Mouse (Mus musculus) stomach, embryonic 14.5 days (tissue): ENCODE measurements around the gene Lgals4. TPM values are rescaled to one million over a fixed set of nuclear protein-coding genes. Genes with fewer than 3 reads are reported as not detected.
"Not testable (repeated sequence)": the region's sequence is repeated elsewhere in the genome, so short reads cannot be mapped to it uniquely, and the experiment has no call there.

Experiments used
- ATAC-seq: fragments of 200-750 bp; cut with Nextera tagmentation; 2 replicates; pipeline ENCODE4 v1.8.0; 2017; ENCODE audit warnings: low read depth, moderate TSS enrichment; ENCODE audit not compliant: insufficient number of reproducible peaks, insufficient read depth, low FRiP score
- H3K27ac ChIP-seq: fragments of 300-500 bp; sonication (generic); 2 replicates; pipeline ENCODE4 v1.5.1; 2014; ENCODE audit warnings: mild to moderate bottlenecking, low read length, moderate library complexity, mixed read lengths
- H3K27me3 ChIP-seq: fragments of 300-500 bp; sonication (generic); 2 replicates; pipeline ENCODE4 v1.6.1; 2014; ENCODE audit warnings: low read length, control low read depth, mixed read lengths; ENCODE audit not compliant: control insufficient read depth, insufficient read depth
- H3K36me3 ChIP-seq: fragments of 300-500 bp; sonication (generic); 2 replicates; pipeline ENCODE4 v1.6.1; 2014; ENCODE audit warnings: mild to moderate bottlenecking, control low read depth, low read length, moderate library complexity, mixed read lengths; ENCODE audit not compliant: control insufficient read depth, insufficient read depth
- H3K4me1 ChIP-seq: fragments of 300-500 bp; sonication (generic); 2 replicates; pipeline ENCODE4 v1.6.1; 2014; ENCODE audit warnings: low read length, control low read depth, mixed read lengths; ENCODE audit not compliant: control insufficient read depth, insufficient read depth
- H3K4me2 ChIP-seq: fragments of 300-500 bp; sonication (generic); replicated peaks from 2 replicates; pipeline ENCODE4 v1.6.1; 2014; ENCODE audit warnings: low read depth, low read length, control low read depth
- H3K4me3 ChIP-seq: fragments of 300-500 bp; sonication (generic); 2 replicates; pipeline ENCODE4 v1.5.1; 2014; ENCODE audit warnings: low read depth, low read length, control low read depth
- H3K9ac ChIP-seq: fragments of 300-500 bp; sonication (generic); replicated peaks from 2 replicates; pipeline ENCODE4 v1.6.1; 2014; ENCODE audit warnings: low read depth, mild to moderate bottlenecking, control low read depth, low read length, moderate library complexity, mixed read lengths
- H3K9me3 ChIP-seq: fragments of 300-500 bp; sonication (generic); 2 replicates; pipeline ENCODE4 v1.6.1; 2016; ENCODE audit warnings: low read depth, low read length, control low read depth; ENCODE audit not compliant: control insufficient read depth
- WGBS: fragments of 180-500 bp; shearing (Covaris S2); extraction: QIAGEN DNeasy Blood & Tissue Kit; methylation state at CpG from one replicate; pipeline ENCODE4 v1.1.7; 2014; 5-methylcytosine and 5-hydroxymethylcytosine counted together
- polyA plus RNA-seq: library from polyadenylated mRNA; unstranded; fragments of >200 nt; fragmentation: Nextera tagmentation; extraction: Ambion mirVana; gene quantifications from 2 replicates; pipeline ENCODE4 v1.2.1, GENCODE M21; 2014

Gene Lgals4
- polyA plus RNA-seq, 1 experiment from 2014 or later, result 127 TPM

DNA sequence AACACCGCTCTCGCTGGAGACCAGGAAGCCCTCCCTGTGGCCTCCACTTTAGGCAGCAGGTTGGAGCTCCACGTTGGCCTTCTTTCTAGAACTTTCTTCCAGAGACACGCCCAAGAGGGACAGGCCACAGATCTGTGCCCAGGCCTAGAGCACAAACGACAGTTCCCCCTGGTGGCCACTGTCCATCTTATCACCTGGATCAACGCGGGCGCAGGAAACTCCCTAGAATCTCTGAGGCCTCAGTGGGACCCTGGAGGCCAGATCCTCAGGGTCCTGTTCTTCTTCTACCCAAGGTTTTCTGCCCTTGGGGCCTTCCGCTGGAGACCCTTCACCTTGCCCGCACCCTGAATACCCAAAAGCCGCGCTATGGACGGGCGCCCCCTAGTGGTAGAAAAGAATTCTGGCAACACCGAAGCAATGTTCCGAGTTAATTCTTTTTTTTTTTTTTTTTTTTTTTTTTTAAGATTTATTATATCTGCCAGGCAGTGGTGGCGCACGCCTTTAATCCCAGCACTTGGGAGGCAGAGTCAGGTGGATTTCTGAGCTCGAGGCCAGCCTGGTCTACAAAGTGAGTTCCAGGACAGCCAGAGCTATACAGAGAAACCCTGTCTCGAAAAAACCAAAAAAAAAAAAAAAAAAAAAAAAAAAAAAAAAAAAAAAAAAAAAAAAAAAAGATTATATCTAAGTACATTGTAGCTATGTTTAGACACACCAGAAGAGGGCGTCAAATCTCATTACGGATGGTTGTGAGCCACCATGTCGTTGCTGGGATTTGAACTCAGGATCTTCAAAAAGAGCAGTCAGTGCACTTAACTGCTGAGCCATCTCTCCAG lies 34.1 kb downstream of the Lgals4 start:
- H3K4me3 ChIP-seq, H3K36me3 ChIP-seq, H3K9me3 ChIP-seq, H3K4me2 ChIP-seq, H3K9ac ChIP-seq, H3K27me3 ChIP-seq, H3K27ac ChIP-seq, ATAC-seq: not testable (repeated sequence)
- 26% methylated on average over 23 of the region's 23 CpGs for WGBS
- peaks cover 13% of the 10 kb centered on the region for H3K4me1 ChIP-seq

- no peak for ATAC-seq
- Histone ChIP-seq H3K27me3 (no peaks in the 10 kb centered on the region), H3K9me3 (no peaks in the 10 kb centered on the region), H3K36me3 (no peaks in the 10 kb centered on the region), H3K4me1 (0 out of 2 replicates have a peak, but pooled peaks cover 2% of the 10 kb centered on the region), H3K4me2 (no peak overlapping the region), H3K4me3 (no peak overlapping the region), H3K9ac (no peak overlapping the region), H3K27ac (no peak overlapping the region)
- WGBS, result 87% methylated on average over 24 of the region's 24 CpGs
Measured at GRCm38 (mm10) chr7:28870901-28871664, 37.4 kb downstream of the Lgals4 start.

- H3K4me2 ChIP-seq, result no peak overlapping the region
- H3K36me3 ChIP-seq, result no peaks in the 10 kb centered on the region
- no peak overlapping the region for H3K27ac ChIP-seq
- ATAC-seq, result no peak
- H3K9ac ChIP-seq, result no peak overlapping the region
- H3K27me3 ChIP-seq, result no peaks in the 10 kb centered on the region
- no peaks in the 10 kb centered on the region for H3K4me1 ChIP-seq
- H3K4me3 ChIP-seq, result no peak overlapping the region
- no peaks in the 10 kb centered on the region for H3K9me3 ChIP-seq
- WGBS, result 70% methylated on average over 2 of the region's 2 CpGs
Measured at GRCm38 (mm10) chr7:28874565-28874964, 40.9 kb downstream of the Lgals4 start.

DNA sequence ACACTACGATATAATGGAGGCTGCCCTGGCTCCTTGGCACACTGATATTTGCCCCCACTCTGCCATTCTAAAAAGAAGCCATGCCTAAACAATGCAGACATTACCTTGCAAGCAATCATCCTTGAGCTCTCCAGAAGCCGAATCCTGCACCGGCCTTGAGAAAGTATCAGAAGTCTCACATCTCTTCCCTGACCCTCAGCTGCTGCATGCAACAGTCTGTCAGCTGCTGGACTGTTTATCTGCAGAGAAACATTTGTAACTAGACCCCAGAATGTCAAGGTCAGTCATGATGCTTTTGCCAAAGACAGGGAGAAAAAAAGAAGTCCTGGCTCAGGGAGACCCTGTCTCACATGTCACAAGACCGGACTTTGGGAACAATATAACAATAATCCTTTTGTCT lies 42.4 kb downstream of the Lgals4 start:
- WGBS, result 70% methylated on average over 4 of the region's 4 CpGs
- no peak overlapping the region for H3K9ac ChIP-seq
- no peaks in the 10 kb centered on the region for H3K27me3 ChIP-seq
- H3K36me3 ChIP-seq, result no peaks in the 10 kb centered on the region
- H3K4me3 ChIP-seq, result no peak overlapping the region
- ATAC-seq, result no peak
- H3K4me2 ChIP-seq, result no peak overlapping the region
- H3K4me1 ChIP-seq, result no peaks in the 10 kb centered on the region
- H3K27ac ChIP-seq, result no peak overlapping the region
- no peaks in the 10 kb centered on the region for H3K9me3 ChIP-seq

DNA sequence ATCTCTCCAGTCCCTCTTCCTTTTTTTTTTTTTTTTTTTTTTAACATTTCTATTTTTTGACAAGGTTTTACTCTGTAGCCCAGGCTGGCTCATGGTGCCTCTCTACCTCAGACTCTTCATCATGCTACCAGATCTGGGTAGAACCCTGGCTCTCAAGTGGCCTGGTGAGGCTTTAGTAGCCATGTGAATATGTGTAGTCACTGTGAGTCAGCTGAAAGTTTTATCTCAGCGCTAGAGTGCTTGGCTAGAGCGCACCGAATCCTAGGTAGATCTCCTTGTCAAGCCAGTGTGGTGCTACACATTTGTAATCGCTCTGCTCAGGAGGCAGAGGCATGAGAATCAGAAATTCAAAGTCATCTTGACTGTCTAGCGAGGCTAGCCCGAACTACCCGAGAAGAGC lies 43.5 kb downstream of the Lgals4 start:
- no peaks in the 10 kb centered on the region for H3K9me3 ChIP-seq
- H3K9ac ChIP-seq, result no peak overlapping the region
- H3K4me2 ChIP-seq, result no peak overlapping the region
- WGBS, result 83% methylated on average over 7 of the region's 7 CpGs
- H3K36me3 ChIP-seq, result no peaks in the 10 kb centered on the region
- no peaks in the 10 kb centered on the region for H3K4me1 ChIP-seq
- no peak overlapping the region for H3K4me3 ChIP-seq
- ATAC-seq, result no peak
- H3K27ac ChIP-seq, result no peak overlapping the region
- H3K27me3 ChIP-seq, result no peaks in the 10 kb centered on the region

DNA sequence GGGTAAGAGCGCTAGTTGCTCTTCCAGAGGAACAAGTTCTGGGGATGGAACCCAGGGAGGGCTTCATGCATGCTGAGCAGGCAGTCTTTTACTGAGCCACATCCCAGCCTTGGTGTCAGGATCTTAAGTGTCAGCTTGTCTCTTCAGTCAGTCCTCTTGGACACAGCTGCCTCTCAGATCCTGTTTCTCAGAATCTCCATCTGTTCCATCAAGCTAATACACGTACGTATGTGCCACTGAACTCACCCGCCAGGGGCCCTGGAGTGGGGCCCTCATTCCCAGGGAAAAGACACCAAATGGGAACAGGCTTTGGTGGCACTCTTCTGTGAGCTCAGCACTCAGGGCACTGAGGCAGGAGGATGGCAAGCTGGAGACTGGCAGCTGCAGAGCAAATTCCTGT lies 44.2 kb downstream of the Lgals4 start:
- 76% methylated on average over 4 of the region's 4 CpGs for WGBS
- no peaks in the 10 kb centered on the region for H3K9me3 ChIP-seq
- no peak for ATAC-seq
- no peaks in the 10 kb centered on the region for H3K4me1 ChIP-seq
- H3K4me2 ChIP-seq, result no peak overlapping the region
- no peak overlapping the region for H3K27ac ChIP-seq
- no peak overlapping the region for H3K4me3 ChIP-seq
- no peaks in the 10 kb centered on the region for H3K27me3 ChIP-seq
- no peaks in the 10 kb centered on the region for H3K36me3 ChIP-seq
- no peak overlapping the region for H3K9ac ChIP-seq

- no peak overlapping the region for H3K4me2 ChIP-seq
- no peaks in the 10 kb centered on the region for H3K9me3 ChIP-seq
- ATAC-seq, result no peak
- H3K4me3 ChIP-seq, result no peak overlapping the region
- H3K9ac ChIP-seq, result no peak overlapping the region
- WGBS, result 66% methylated on average over 7 of the region's 7 CpGs
- H3K4me1 ChIP-seq, result no peaks in the 10 kb centered on the region
- no peaks in the 10 kb centered on the region for H3K36me3 ChIP-seq
- H3K27me3 ChIP-seq, result no peaks in the 10 kb centered on the region
- no peak overlapping the region for H3K27ac ChIP-seq
Measured at GRCm38 (mm10) chr7:28879606-28880005, 46.0 kb downstream of the Lgals4 start.

- Histone ChIP-seq H3K9ac (no peak overlapping the region), H3K27ac (no peak overlapping the region), H3K9me3 (no peaks in the 10 kb centered on the region), H3K36me3 (no peaks in the 10 kb centered on the region), H3K27me3 (no peaks in the 10 kb centered on the region), H3K4me3 (no peak overlapping the region), H3K4me1 (no peaks in the 10 kb centered on the region), H3K4me2 (no peak overlapping the region)
- no peak for ATAC-seq
- 84% methylated on average over 10 of the region's 10 CpGs for WGBS
Measured at GRCm38 (mm10) chr7:28880554-28880953, 46.9 kb downstream of the Lgals4 start.
